Mouse (Mus musculus): ENCODE results near the gene Fbf1.

- no peak for TF ChIP-seq ZNF384 (IDR thresholded peaks at IDR 0.05; ENCODE audit: low read depth, low read length)
- TF ChIP-seq HCFC1 (IDR thresholded peaks at IDR 0.05; ENCODE audit: borderline replicate concordance, insufficient read depth, low read length), result no peak
- TF ChIP-seq CHD2 (IDR thresholded peaks at IDR 0.05; ENCODE audit: low read depth, low read length), result no peak
- TF ChIP-seq MAFK (IDR thresholded peaks at IDR 0.05; ENCODE audit: insufficient read depth, low read depth, low read length), result no peak
- no peak for TF ChIP-seq ZC3H11A (IDR thresholded peaks at IDR 0.05; ENCODE audit: borderline replicate concordance, low read depth, low read length)
Measured at GRCm38 (mm10) chr11:116106154-116106962, 61.6 kb downstream of the Fbf1 start.

Measured in ES-E14 (cell line).